Mouse (Mus musculus): ENCODE results near the gene Peli2. TPM values are rescaled to one million over a fixed set of nuclear protein-coding genes. Genes with fewer than 3 reads are reported as not detected.
A peak's percentile ranks its signal among the peaks of the same experiment; 100 is the strongest.

The Peli2 gene
- total RNA-seq, 2 experiments from 2014 or later: 12.5 to 14.7 TPM

GRCm38 (mm10) chr14:48125971-48126370, 5.3 kb downstream of the Peli2 start:
- no peak for DNase-seq

GRCm38 (mm10) chr14:48126931-48127330, 6.3 kb downstream of the Peli2 start:
- no peak for DNase-seq

- no peak for DNase-seq
Measured at GRCm38 (mm10) chr14:48127609-48128185, 7.1 kb downstream of the Peli2 start.

- DNase-seq: no peak
Measured at GRCm38 (mm10) chr14:48128701-48129100, 8.1 kb downstream of the Peli2 start.

GRCm38 (mm10) chr14:48130021-48130420, 9.4 kb downstream of the Peli2 start:
- DNase-seq: no peak

- peak; percentile 11 for DNase-seq
Measured at GRCm38 (mm10) chr14:48130761-48131575, 10.3 kb downstream of the Peli2 start.

- peak; percentile 46 for DNase-seq
Measured at GRCm38 (mm10) chr14:48131576-48131922, 10.9 kb downstream of the Peli2 start.

- DNase-seq: no peak
Measured at GRCm38 (mm10) chr14:48132241-48132640, 11.6 kb downstream of the Peli2 start.

- DNase-seq: no peak
Measured at GRCm38 (mm10) chr14:48132865-48133802, 12.5 kb downstream of the Peli2 start.

- peak; percentile 30 for DNase-seq
Measured at GRCm38 (mm10) chr14:48134344-48134743, 13.7 kb downstream of the Peli2 start.

GRCm38 (mm10) chr14:48135816-48136345, 15.3 kb downstream of the Peli2 start:
- no peak for DNase-seq

GRCm38 (mm10) chr14:48137731-48138130, 17.1 kb downstream of the Peli2 start:
- no peak for DNase-seq

- DNase-seq: no peak
Measured at GRCm38 (mm10) chr14:48138138-48138537, 17.5 kb downstream of the Peli2 start.

- no peak for DNase-seq
Measured at GRCm38 (mm10) chr14:48139409-48139808, 18.8 kb downstream of the Peli2 start.

- peak; percentile 23 for DNase-seq
Measured at GRCm38 (mm10) chr14:48141694-48142093, 21.1 kb downstream of the Peli2 start.

- DNase-seq: no peak
Measured at GRCm38 (mm10) chr14:48142696-48143095, 22.1 kb downstream of the Peli2 start.

GRCm38 (mm10) chr14:48143141-48143540, 22.5 kb downstream of the Peli2 start:
- DNase-seq: no peak

- no peak for DNase-seq
Measured at GRCm38 (mm10) chr14:48144330-48144729, 23.7 kb downstream of the Peli2 start.

GRCm38 (mm10) chr14:48147688-48148087, 27.1 kb downstream of the Peli2 start:
- no peak for DNase-seq

GRCm38 (mm10) chr14:48148615-48149014, 28.0 kb downstream of the Peli2 start:
- no peak for DNase-seq

- DNase-seq: no peak
Measured at GRCm38 (mm10) chr14:48149351-48149750, 28.7 kb downstream of the Peli2 start.

GRCm38 (mm10) chr14:48150903-48151302, 30.3 kb downstream of the Peli2 start:
- no peak for DNase-seq

All from gastrocnemius, postnatal 25 days (tissue).